Mouse (Mus musculus): ENCODE results near the gene Pygb.

GRCm38 (mm10) chr2:150832029-150832428 lies 45.5 kb downstream of the Pygb start:
- TF ChIP-seq MXI1 (IDR thresholded peaks at IDR 0.05; ENCODE audit: low read depth, low read length) (no peak), MAX (IDR thresholded peaks at IDR 0.05; ENCODE audit: low read length) (no peak), CTCF (conservative IDR thresholded peaks at IDR 0.05 in 1 of 2, IDR thresholded peaks at IDR 0.05 in 1 of 2; ENCODE audit: low read depth in 2 of 2, low read length in 2 of 2) (no peak), IRF4 (IDR thresholded peaks at IDR 0.05; ENCODE audit: low read depth, low read length) (no peak), HCFC1 (IDR thresholded peaks at IDR 0.05; ENCODE audit: low read depth, low read length) (no peak), RCOR1 (conservative IDR thresholded peaks at IDR 0.05; ENCODE audit: low read depth, low read length) (no peak)
